Mouse (Mus musculus) spleen, adult 12 weeks (tissue): ENCODE results near the gene Pgm5.

ENCODE experiments used
- DNase-seq: peaks from one replicate; pipeline ENCODE4 v3.0.0; 2022; ENCODE audit warnings: low spot score

Gene Pgm5

DNA sequence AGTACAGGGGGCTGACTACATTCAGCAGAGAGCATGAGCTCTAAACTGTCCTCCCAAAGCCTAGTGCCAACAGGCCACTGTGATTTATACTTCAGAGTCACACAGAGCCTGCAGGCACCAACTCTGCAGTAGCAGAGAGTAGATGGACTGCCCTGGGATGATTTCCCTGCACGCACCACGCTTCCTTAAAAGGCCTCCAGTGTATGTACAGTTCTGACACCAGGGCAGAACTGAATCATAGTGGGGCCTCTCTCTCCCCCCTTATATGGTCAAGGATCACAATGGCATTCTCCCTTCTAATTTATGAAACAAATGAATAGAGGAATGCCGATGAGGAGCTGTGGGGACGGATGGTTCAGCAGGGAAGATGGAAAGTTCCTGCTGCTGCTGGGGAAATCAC, 91.3 kb downstream of the Pgm5 start:
- DNase-seq: no peak

GRCm38 (mm10) chr19:24767401-24767800, 94.3 kb downstream of the Pgm5 start:
- DNase-seq: no peak

DNA sequence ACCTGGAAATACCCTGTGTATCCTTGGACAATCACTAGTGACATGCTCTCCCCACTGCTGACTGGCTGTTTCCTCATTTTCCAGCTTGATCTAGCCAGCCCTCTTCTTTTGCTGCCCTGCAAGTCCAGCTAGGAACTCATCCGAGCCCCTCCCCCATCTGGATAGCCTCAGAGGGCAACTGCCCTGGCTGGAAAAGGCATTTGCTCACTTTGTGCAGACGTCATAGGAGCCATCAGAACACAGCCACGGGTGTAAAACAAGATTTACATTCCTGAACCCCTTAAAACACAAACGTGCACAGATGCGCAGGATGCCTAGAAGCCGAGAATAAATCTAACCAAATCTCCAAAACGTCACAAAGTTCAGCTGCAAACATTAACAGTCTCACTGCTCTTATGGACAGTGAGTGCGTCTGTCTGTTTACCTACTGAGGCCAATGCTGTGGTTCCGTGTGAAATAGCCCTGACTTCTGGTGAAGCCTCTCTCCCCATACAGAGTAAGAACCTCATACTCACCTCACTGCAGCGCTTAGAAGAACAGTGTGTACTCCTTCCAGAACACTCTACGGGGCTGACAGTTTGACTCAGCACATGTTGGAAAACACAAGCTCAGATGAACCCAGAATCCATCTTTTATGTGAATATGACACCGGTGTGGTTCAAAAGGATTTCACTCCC, 99.0 kb downstream of the Pgm5 start:
- no peak for DNase-seq

- DNase-seq: no peak
Measured at GRCm38 (mm10) chr19:24756627-24757026, 105.0 kb downstream of the Pgm5 start.

- DNase-seq: no peak
Measured at GRCm38 (mm10) chr19:24754440-24754785, 107.2 kb downstream of the Pgm5 start.

DNA sequence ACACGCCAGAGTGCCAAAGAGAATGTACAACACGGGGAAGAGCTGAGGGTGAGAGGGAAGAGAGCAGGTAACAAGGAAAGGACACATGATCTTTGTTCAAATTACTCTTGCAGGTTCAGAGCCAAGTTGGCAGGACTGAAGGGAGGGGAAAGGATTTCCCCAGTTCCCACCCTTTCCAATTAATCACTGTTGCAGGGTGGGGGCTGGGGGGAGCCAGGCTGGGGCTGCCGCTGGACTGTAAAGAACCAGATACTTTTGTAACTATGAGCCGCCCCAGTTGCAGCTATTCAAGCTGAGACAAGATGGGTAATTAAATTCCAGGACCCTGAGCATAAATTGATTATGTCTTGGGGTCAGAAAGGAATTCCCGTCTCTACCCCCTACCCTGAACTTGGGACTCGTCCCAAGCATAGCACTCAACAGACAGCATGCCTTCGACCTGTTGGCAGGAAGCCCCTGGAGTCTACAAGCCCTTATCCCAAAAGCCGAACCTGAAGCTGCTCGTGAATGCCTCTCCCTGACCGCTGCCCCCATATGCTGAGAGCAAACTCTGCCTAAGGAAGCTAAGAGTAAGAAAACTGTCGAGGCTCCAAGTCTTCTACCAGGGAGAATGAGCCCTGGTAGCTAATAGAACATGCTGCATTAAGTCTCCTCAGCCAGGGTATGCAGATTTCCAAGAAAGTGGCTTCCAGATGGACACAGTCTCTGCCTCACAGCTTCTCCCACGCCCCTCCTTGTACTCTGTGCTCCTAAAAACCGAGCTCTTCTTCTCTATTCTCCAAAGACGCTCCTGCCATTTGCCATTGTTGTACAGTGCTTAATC, 107.8 kb downstream of the Pgm5 start:
- no peak for DNase-seq

- DNase-seq: no peak
Measured at GRCm38 (mm10) chr19:24752873-24753538, 108.6 kb downstream of the Pgm5 start.

- no peak for DNase-seq
Measured at GRCm38 (mm10) chr19:24746266-24746875, 115.3 kb downstream of the Pgm5 start.

DNA sequence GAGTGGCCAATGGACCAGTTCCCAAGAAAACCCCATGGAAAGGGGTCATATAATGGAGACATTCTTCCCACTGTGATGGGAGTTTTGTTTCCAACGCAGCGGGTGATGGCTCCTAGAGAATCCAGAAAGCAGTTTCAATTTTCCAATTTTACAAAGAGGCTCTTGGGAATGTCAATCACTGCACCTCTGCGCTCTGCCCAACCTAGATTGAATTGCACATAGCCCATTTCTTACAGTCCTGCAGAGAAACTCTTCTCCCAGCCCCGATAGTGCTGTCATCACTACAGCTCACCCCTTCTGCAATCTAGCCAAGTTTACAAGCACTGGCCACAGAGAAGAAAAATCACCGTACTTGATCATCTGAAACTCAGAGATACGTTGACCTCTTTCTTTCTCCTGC, 119.0 kb downstream of the Pgm5 start:
- no peak for DNase-seq

DNA sequence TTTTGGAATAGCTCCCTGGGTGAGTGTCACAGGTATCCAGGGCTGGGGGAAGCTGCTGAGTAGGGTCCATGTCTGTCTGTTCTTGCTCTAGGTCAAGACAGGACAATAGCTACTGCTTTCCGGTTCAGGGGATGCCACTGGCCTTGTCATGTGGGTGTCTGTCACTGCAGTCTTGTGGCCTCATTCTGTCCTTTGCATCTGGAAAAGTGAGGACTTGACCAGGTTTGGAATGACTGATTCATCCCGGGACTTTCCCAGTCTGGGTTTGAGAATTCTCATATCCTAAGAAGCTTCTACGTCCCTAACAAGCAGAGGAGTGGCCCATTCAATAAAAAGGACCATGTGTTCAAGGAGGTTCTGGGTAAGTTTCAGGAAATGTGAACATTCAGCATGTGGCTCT, 122.9 kb downstream of the Pgm5 start:
- no peak for DNase-seq

GRCm38 (mm10) chr19:24738026-24738425, 123.6 kb downstream of the Pgm5 start:
- DNase-seq: no peak

DNA sequence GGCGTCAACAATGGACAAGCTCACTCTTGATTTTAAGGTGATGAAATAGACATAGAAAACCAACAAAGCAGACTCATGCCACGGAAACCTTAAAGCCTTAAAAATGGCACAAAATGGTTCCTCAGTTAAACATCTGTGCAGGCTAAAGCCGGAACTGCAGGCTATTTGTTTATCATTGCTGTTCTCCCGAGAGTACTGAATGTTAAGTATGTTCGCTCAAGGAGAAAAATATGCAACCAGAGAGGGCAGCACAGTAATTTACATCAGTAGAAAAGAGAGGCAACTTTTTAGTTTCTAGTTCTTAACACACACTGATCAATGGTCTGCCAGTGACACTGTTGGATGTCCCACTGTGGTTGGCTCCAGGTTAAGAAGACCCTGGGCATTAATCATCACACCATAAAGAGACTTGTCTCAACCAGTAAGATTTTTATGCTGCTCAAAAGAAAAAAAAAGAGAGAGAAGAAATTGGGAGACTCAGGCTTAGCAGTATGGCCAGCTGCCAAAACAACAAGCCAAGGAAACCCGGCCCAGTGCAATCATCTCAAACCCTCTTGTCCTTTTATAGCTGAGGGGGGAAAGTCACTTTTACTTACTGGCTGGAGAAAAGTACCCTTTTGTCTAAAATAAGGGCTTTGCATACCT, 126.0 kb downstream of the Pgm5 start:
- no peak for DNase-seq

DNA sequence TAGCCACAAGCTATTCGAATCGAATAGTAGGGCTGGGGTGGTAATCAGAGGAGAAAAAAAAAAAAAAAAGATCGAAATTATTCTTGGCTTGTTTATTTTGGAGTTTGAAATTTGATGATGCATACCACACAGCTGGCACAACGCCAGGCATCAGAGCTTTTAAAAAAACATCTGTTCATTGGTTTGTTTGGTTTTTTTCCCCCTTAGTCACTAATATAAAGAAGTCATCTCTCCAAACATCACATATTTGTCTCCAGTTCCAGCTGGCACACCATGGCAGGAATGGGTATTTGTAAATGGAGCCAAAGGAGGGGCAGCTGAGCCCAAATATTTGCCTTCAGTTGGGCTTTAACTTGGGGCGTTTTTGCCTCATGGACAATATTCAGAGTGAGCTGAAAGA, 131.0 kb downstream of the Pgm5 start:
- no peak for DNase-seq

DNA sequence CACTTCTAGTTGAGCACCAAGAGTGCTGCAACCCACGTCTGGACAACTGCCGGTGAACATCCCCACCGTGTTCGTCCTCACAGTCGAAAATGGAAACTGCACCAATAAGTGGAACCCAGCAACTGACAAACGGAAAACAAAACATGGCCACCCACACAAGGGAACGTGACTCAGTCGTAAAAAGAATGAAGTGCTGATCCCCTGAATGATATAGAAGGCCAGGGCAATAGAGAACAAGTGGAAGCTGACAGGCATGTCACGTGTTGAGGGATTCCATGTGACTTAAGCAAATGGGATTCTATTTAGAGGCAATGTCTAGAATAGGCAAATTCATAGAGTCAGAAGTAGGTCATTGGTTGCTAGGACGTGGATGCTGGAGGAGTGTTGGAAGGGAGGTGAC, 137.3 kb downstream of the Pgm5 start:
- no peak for DNase-seq

GRCm38 (mm10) chr19:24720448-24720847, 141.2 kb downstream of the Pgm5 start:
- DNase-seq: no peak

DNA sequence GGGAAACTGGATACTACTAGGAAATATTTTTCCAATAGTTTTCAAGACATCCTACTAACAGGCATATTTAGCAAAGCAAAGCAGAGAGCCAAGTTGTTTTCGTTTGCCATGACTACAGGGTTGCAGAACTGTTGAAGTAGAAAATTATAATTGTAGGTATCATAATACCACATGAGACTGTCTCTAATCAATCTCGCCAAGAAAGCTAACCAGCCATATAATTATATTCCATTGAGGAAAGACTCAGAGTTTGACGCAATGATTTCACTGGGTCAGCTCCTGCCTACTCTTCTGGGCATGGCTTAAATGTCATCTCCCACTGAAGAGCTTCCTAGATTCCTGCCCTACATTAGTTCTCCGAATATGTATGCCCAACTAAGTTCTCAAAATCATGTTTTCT, 142.2 kb downstream of the Pgm5 start:
- no peak for DNase-seq

GRCm38 (mm10) chr19:24718021-24718420, 143.6 kb downstream of the Pgm5 start:
- no peak for DNase-seq

DNA sequence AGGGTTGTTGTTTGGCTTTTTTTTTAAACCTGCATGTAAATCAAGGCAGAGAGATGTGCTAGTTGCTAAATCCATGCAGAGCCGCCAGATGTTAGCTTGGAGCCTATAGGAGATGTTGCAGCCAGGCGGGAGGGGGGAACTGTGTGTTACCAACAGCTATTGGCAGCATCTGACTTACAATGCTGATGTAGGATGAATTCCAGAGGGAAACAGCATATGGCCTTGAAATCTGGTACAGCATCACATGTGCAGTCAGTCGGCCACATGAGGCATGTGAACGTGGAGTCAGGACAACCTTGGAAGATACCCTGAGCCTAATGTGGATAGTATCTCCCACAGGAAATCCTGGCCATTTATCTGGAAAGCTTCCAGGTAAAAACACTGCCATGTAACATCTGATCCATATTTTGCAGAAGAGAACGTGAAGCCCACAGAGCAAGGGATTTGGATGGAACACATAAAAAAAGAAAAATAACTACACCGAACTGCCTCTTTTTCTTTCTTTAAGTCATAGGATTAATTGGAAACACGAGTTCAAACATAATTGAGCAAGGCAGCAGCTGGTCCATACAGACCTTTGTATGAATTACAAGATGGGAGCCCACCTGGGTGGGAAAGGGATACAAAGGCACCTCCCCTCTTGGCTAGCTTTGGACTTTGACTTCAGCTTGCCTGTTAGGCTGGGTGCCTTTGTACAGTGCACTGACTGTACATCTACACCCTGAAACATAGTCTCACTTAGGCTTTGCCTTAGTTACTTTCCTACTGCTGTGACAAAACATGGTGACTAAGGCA, 145.2 kb downstream of the Pgm5 start:
- no peak for DNase-seq

DNA sequence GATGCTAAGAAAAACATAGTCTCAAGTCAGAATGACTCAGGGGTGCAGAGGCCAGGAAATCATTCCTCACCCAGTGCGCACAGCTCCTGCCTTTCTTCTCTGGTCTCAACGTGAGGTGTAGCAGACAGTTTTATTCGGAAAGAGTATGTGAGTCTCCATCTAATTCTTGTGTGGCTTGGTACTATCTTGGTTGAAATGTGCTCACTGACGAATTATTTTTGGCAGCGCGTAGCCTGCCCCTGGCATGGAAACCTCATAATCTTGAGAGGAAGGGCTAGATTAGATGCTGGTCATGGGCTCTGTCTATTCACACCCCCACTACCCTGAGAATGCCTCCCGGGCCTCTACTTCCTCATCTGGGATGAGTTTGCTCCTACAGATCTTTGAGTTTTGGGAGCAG, 153.6 kb downstream of the Pgm5 start:
- DNase-seq: no peak

GRCm38 (mm10) chr19:24707071-24707906, 154.4 kb downstream of the Pgm5 start:
- DNase-seq: no peak

- no peak for DNase-seq
Measured at GRCm38 (mm10) chr19:24705395-24705794, 156.3 kb downstream of the Pgm5 start.
